Mouse (Mus musculus) C2C12 (cell line): ENCODE results near the gene Slc13a2.

Source experiments
- CTCF ChIP-seq: IDR thresholded peaks from one replicate; pipeline ENCODE4 v1.5.1; 2011; ENCODE audit not compliant: control insufficient read depth, insufficient read depth, insufficient read length
- FOSL1 ChIP-seq: IDR thresholded peaks from one replicate; pipeline ENCODE4 v1.8.0; 2011; ENCODE audit warnings: mild to moderate bottlenecking, low read length; ENCODE audit not compliant: poor library complexity, insufficient read depth, severe bottlenecking
- MYOG ChIP-seq: IDR thresholded peaks from one replicate; pipeline ENCODE4 v1.6.1; 2011; ENCODE audit not compliant: control insufficient read depth, insufficient read length; ENCODE audit errors: extremely low read depth
- USF1 ChIP-seq: IDR thresholded peaks from one replicate; pipeline ENCODE4 v1.6.1; 2011; ENCODE audit warnings: low read depth, mild to moderate bottlenecking, control low read depth, moderate library complexity

DNA sequence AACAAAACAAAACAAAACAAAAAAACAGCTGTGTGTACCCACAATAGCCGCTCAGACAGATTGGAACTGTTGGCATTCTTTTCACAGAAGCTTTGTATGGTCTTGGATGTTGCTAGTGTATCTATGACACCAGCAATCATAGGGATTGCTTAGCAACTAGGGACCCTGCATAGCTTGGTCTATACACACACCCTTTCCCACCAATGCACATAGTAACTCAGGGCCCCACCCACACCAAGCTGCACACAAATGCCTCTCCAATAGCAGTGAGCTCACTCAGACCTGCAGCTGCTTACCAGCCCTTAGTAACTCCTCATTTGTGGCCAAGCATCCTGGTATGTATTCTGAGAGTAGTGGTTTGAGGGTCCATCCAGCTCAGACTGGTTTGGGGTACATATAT lies 26.2 kb upstream of the Slc13a2 start:
- TF ChIP-seq MYOG (no peak), CTCF (no peak), USF1 (no peak), FOSL1 (no peak)
